Mouse (Mus musculus): ENCODE measurements at regions not wholly inside any gene's neighbourhood (a gene's known extent, or its start where the extent isn't known, plus 50 kb on each side); places are given as distances from the start of the nearest gene placed in this dataset.
"Not testable (repeated sequence)": the region's sequence is repeated elsewhere in the genome, so short reads cannot be mapped to it uniquely, and the experiment has no call there.

GRCm38 (mm10) chr13:72280871-72281270 is 317.3 kb upstream of the Irx1 start:
- DNase-seq (ENCODE audit: low read depth, low spot score), result no peak

- no peak for DNase-seq (ENCODE audit: low read depth, low spot score)
Observed at GRCm38 (mm10) chr13:72282764-72283163, 319.2 kb upstream of the Irx1 start.

DNA sequence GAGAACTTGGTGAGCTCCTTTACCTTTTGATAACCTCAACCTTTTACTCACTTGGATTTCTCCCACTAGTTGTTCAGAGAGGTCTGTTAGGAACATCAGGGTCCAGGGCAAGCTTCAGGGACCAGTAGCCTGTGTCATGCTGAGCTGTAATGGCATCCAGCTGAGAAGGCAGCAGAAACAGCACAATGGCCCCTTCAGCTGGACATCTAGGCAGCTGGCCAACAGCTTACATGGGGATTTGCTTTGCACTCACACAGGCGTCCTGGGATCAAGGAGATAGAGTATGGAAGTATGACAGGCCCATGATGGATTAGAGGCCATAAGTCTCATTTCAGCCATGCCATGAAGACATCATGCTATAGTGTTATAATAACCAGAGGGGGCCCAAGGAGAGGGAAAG is 320.2 kb upstream of the Irx1 start:
- DNase-seq (ENCODE audit: low read depth, low spot score), result no peak

GRCm38 (mm10) chr13:72286301-72286700 is 322.8 kb upstream of the Irx1 start:
- no peak for DNase-seq (ENCODE audit: low read depth, low spot score)

DNA sequence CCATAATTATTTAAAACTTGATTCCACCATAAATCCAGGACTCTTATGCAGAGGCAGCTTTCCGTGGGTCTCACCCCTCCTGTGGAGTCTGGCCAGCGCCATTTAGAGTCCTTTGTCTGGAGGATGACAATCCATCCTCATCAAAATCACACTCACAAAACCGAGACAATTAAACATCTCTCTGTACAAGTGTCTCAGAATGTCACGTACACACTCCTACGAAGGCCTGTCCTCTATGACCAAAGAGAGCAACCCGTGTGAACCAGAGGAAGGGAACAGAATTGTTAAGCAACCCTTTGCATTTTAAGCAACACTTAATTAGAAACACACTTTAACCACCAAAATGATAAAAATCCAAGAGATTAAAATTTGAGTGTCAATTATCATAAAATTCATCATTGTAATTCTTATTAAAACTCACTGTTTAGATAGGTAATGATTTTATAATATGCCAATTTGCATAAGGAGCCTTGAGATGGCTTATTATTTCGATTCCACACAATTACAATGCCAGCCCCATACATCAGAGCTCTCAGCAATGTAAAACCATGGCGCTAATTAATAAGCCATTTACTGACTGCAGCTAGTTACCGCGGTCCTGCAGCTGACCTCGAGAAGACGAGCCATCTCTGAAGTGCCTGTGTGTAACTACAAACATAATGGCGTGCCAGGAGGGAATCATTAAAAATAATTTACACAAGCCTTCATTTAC is 325.0 kb upstream of the Irx1 start:
- no peak for DNase-seq (ENCODE audit: low read depth, low spot score)

GRCm38 (mm10) chr13:72289093-72289501 is 325.6 kb upstream of the Irx1 start:
- no peak for DNase-seq (ENCODE audit: low read depth, low spot score)

- DNase-seq (ENCODE audit: low read depth, low spot score), result peak; percentile 63
Observed at GRCm38 (mm10) chr13:72292361-72292760, 328.8 kb upstream of the Irx1 start.

GRCm38 (mm10) chr13:72293059-72293694 is 329.7 kb upstream of the Irx1 start:
- DNase-seq (ENCODE audit: low read depth, low spot score), result no peak

- DNase-seq (ENCODE audit: low read depth, low spot score), result no peak
Observed at GRCm38 (mm10) chr13:72298264-72298870, 330.3 kb upstream of the Irx2 start.

GRCm38 (mm10) chr13:72299660-72300059 is 329.0 kb upstream of the Irx2 start:
- DNase-seq (ENCODE audit: low read depth, low spot score), result no peak

DNA sequence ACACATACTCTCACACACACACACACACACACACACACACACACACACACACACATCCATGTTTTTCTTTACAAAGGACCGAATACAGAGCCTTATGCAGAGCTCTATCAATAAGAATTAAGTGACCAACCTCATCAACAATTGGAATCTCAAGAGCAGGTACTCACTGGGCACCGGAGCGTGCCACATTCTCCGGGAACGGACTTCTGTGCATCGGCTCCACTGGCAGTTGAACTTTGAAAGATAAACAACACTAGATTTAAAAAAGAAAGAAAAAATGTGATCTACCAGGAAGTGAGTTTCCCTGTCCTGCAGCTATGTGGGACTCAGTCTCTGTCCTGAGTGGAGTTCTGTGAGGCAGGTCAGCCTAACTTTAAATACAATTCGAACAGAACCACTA is 327.5 kb upstream of the Irx2 start:
- no peak for DNase-seq (ENCODE audit: low read depth, low spot score)

- no peak for DNase-seq (ENCODE audit: low read depth, low spot score)
Observed at GRCm38 (mm10) chr13:72301841-72302240, 326.8 kb upstream of the Irx2 start.

DNA sequence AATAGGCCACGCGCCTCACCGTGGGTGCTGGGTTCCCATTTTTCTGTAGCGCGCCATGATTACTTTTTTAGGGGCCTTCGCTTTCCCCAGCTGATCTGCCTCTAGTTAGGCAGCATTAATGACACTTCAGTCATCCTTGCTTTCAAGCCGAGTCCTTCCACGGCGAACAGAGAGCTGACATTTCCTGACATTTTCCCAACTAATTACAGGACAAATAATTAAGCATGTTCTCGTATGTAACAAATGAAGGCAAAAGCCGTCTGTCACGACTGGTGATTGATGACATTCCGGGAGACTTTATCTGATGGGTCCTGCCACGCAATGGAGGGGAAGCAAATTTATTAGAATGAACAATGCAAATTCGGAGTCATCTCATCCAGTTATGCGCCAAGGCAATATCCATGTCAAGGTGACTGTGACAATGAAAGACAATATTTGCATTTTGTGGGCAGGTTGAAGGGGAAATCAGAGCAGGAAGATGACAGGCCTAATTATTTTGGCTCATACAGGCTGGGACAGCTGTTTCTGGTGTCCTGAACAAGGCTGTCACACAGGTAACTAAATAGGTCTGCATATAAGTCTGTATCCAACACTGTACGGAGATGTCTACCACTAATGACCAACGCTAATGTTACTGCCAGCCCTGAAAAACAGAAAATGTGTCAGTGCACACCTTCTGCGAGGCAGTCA is 326.0 kb upstream of the Irx2 start:
- DNase-seq (ENCODE audit: low read depth, low spot score), result no peak

DNA sequence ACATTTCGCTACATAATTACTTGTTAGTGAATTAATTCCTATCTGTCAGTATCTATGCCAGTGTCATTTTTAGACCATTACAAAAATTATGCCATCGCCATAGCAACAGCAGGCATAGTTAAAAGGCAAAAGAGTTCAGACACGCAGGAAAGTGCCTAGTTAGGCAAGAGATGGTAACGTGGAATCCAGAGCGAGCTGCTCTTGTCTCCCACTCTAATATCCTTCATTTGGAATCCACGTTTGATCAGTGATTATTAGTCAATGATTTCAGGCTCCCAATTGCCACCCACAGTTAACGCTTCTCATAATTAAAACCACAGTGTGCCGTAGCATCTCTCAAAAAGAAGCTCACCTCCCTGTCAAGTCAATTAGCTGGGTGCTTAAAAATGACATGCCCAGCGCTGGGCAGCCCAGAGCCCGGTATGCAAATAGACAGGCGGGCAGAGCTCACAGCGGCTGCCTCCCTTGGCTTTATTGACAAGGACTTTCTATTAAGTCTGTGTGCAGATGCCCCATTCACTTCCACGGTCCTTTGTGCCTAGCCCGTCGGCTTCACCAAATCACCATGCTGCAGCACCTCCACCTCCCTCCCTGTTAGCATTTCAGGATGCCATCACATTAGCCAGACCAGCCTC is 325.4 kb upstream of the Irx2 start:
- DNase-seq (ENCODE audit: low read depth, low spot score), result no peak

DNA sequence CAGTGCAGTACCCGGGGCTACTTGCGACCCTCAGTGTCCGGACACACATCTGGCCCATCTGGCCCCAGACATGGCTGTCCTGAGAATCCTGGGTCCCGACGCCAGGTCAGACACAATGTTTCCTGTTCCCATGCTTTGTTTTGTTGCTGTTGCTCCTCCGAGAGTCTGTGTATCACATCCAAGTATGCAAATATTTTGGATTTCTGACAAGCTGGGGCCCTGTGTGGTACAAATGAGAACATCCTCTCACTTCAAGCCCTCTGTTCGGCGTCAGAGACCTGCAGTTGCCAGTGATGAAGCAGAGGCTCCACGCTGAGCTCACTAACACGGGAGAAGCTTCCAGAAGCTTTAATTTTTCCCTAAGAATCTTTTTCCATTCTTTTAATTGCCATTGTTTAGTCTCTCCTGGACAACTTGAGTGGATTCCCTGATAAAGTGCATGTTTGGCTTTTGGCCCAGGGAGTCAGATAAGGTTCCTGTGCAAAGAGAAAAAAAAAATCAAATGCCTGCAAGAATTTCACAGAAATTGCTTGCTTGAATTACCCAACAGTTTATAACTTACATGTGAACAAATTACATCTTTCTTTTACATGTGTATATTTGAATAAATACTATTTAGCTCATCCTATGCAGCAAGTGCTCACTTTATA is 304.5 kb upstream of the Irx2 start:
- DNase-seq (ENCODE audit: low read depth, low spot score), result no peak

- not testable (repeated sequence) for DNase-seq (ENCODE audit: low read depth, low spot score)
Observed at GRCm38 (mm10) chr13:72326201-72326600, 302.4 kb upstream of the Irx2 start.

DNA sequence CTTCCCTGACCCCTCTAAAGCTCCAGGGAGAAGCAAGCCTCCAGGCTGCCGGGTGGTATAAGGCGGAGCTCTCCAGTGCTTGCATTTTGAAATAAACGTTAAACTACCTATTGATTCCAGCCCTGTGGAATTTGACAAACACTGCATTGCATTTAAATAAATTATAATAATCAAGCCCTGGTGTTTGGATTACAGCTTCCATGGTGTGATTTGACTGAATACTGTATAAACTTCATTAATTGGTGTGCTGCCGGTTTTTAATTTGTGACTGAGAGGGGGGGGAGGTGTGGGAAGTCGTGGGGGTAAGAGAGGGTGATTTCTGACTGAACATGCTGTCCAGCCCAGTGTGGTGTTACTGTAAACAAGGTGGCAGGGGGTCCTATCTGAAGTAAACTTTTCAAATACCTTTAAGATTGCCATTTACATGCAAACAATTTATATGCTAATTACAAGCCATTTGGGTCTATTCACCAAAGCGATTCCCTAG is 282.9 kb upstream of the Irx2 start:
- peak; percentile 53 for DNase-seq (ENCODE audit: low read depth, low spot score)

DNA sequence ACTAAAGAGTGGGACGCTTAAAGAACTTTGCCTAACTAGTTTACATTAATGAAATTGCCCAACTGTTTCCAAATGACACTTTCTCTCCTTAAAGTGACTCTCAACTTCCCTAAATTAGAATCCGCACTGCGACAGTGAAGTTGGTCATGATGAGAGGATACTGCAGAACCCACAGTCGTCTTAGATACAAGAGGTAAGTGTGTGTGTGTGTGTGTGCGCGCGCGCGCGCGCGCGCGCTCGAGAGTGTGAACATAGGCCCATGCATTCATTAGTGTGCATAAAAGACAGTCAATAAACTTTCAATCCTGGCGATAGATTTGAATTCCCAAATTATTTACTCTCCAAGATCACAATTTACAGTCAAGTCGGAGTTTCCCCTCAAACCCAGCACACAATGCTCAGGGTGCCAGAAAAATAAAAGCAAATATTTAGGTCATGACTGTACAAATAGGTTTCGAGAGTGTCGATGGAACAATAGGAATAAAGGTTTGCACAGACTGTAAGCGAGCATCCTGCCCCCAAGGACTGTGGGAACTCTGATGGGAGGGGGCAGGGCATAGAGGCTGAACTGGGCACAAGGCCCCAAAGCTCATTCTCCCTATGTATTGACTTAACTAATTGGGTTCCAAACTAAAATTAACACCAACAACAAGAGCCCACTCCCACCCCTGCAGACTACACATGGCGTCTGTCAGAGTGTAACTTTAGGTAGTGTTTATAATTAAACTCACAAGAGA is 282.2 kb upstream of the Irx2 start:
- DNase-seq (ENCODE audit: low read depth, low spot score), result no peak

- DNase-seq (ENCODE audit: low read depth, low spot score), result no peak
Observed at GRCm38 (mm10) chr13:72346944-72347586, 281.6 kb upstream of the Irx2 start.

DNA sequence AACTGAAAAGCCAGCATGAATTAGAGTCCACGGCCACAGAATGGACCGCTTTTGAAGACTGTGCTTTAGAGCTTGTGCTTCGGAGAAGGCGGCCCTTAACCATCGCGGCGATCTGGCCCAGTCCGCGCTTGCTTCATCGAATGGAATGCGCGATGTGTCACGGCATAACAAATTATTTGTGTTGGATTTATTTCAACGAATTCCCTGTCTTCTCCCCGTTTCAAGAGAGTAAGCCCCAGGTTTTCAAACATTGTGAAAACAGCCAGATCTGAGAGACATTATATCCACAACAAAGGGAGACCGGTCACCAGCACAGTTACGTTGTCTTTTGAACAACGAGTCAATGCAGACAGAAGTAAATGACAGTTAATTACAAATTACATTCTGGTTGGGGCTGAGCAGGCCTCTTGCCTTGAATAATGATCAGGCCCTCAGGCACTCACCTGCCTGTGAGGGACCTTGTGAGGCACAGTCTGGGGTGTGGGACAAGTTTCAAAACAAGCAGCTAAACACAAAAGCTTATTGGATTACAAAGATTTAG is 275.9 kb upstream of the Irx2 start:
- no peak for DNase-seq (ENCODE audit: low read depth, low spot score)

Data from ES-CJ7 (cell line).